Mouse (Mus musculus) ES-E14 (cell line): ENCODE measurements around the gene Gm7247. TPM values are rescaled to one million over a fixed set of nuclear protein-coding genes. Genes with fewer than 3 reads are reported as not detected.
"Not testable (repeated sequence)": the region's sequence is repeated elsewhere in the genome, so short reads cannot be mapped to it uniquely, and the experiment has no call there.

Experiments
- DNase-seq: peaks from one replicate; pipeline ENCODE4 v3.0.0-alpha.2; 2013; ENCODE audit warnings: low read depth, low spot score
- H3K27ac ChIP-seq: 2 replicates; pipeline ENCODE4 v1.5.1; 2012; ENCODE audit warnings: low read depth, mild to moderate bottlenecking, low read length, moderate library complexity, mixed read lengths; ENCODE audit not compliant: poor library complexity, insufficient read depth, severe bottlenecking
- H3K36me3 ChIP-seq: 2 replicates; pipeline ENCODE4 v1.6.1; 2012; ENCODE audit warnings: mild to moderate bottlenecking, low read length, moderate library complexity, mixed read lengths; ENCODE audit not compliant: control insufficient read depth, poor library complexity, insufficient read depth, severe bottlenecking
- H3K4me1 ChIP-seq, 2 experiments: fragments of 150-350 bp in 1 of 2; sonication (generic) in 1 of 2; 2 replicates each; pipeline ENCODE4 v1.6.1; 2012; ENCODE audit warnings: low read length in 2 of 2, mild to moderate bottlenecking in 1 of 2, mixed read lengths in 1 of 2; ENCODE audit not compliant: control insufficient read depth in 2 of 2, insufficient read depth in 2 of 2, poor library complexity in 1 of 2
- H3K4me3 ChIP-seq, 2 experiments: fragments of 150-350 bp in 1 of 2; sonication (generic) in 1 of 2; 2 replicates each; pipeline ENCODE4 v1.5.1; 2012; ENCODE audit warnings: low read length in 2 of 2, low read depth in 1 of 2, mild to moderate bottlenecking in 1 of 2, mixed read lengths in 1 of 2; ENCODE audit not compliant: insufficient read depth in 1 of 2, poor library complexity in 1 of 2, severe bottlenecking in 1 of 2
- H3K9ac ChIP-seq: 2 replicates; pipeline ENCODE4 v1.6.1; 2012; ENCODE audit warnings: low read depth, mild to moderate bottlenecking, low read length, mixed read lengths; ENCODE audit not compliant: poor library complexity, insufficient read depth, severe bottlenecking
- H3K9me3 ChIP-seq: fragments of 150-350 bp; sonication (generic); 2 replicates; pipeline ENCODE4 v1.6.1; 2012; ENCODE audit warnings: low read depth, mild to moderate bottlenecking, low read length; ENCODE audit not compliant: control insufficient read depth, insufficient read depth
- CHD2 ChIP-seq: IDR thresholded peaks from 2 replicates; pipeline ENCODE4 v1.6.1; 2014; ENCODE audit warnings: mild to moderate bottlenecking, low read depth, low read length, inconsistent platforms
- HCFC1 ChIP-seq: IDR thresholded peaks from 2 replicates; pipeline ENCODE4 v1.6.1; 2012; ENCODE audit warnings: low read length, inconsistent platforms, borderline replicate concordance; ENCODE audit not compliant: insufficient read depth
- MAFK ChIP-seq: IDR thresholded peaks from 2 replicates; pipeline ENCODE4 v1.6.1; 2014; ENCODE audit warnings: mild to moderate bottlenecking, low read depth, low read length, inconsistent platforms; ENCODE audit not compliant: insufficient read depth
- ZC3H11A ChIP-seq: IDR thresholded peaks from 2 replicates; pipeline ENCODE4 v1.6.1; 2012; ENCODE audit warnings: low read depth, mild to moderate bottlenecking, inconsistent platforms, low read length, borderline replicate concordance
- ZNF384 ChIP-seq: IDR thresholded peaks from 2 replicates; pipeline ENCODE4 v1.6.1; 2012; ENCODE audit warnings: low read depth, low read length, inconsistent platforms
- in situ Hi-C, 2 experiments: fragments of 600-800 bp; cut with MboI; formaldehyde crosslinking; loops; one replicate each; pipeline ENCODE4 v1.15.1; 2025; ENCODE audit warnings: low sequenced_read_pairs in 2 of 2, inconsistent platforms in 1 of 2; ENCODE audit not compliant: unreplicated experiment in 2 of 2
- total RNA-seq: library from RNA; depleted of rRNA; stranded (reverse); fragments of 300-350 nt; gene quantifications from 2 replicates; pipeline ENCODE4 v1.2.3, GENCODE M21; 2012

Gm7247 gene
- total RNA-seq, 1 experiment: not detected

DNA sequence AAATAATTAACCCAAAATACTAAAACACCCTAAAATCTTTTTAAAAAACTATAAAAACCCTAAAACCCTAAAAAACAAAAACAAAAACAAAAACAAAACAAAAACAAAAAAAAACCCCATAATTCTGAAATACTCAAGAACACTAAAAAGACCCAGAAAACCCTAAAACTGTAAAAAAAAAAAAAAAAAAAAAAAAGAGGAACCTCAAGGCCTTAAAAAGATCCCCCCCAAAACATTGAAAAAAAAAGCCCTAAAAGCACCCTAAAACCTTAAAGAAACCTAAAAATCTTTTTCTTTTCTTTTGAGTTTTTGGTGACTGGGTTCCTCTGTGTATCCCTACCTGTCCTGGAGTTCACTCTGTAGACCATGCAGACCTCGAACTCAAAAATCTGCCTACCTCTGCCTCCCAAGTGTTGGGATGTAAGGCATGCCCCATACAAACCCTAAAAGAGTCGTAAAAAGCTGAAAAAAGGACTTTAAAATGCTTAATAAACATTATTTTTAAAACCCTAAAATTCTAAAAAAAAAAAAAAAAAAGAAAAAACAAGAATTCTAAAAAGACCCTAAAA, 138.2 kb downstream of the Gm7247 start:
- no peaks in the 10 kb centered on the region for H3K4me1 ChIP-seq
- no peaks in the 10 kb centered on the region for H3K9me3 ChIP-seq
- TF ChIP-seq ZC3H11A: no peak
- TF ChIP-seq CHD2: no peak
- no peak for TF ChIP-seq MAFK
- no peak overlapping the region for H3K27ac ChIP-seq
- no peak overlapping the region for H3K4me3 ChIP-seq
- no peak for DNase-seq
- no peak overlapping the region for H3K9ac ChIP-seq
- in situ Hi-C loops: no loop called here
- H3K36me3 ChIP-seq: no peaks in the 10 kb centered on the region

DNA sequence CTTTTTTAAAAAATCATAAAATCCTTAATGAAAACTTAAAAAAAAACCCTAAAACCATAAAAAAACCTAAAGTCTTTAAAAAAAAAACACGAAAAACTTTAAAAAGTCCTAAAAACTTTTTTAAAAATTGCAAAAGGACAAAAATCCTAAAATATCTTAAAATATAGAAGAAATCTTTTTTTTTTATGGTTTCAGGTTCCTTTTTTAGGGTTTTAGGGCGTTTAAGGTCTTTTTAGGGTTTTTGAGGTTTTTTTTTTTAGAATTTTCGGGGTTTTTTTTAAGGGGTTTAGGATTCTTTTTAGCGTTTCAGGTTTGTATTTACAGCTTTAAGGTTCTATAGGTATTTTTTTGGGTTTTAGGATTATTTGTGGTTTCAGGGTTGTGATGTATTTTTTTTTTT, 138.9 kb downstream of the Gm7247 start:
- H3K36me3 ChIP-seq: no peaks in the 10 kb centered on the region
- TF ChIP-seq ZNF384 (no peak), HCFC1 (no peak), MAFK (no peak), CHD2 (no peak), ZC3H11A (no peak)
- no peak overlapping the region for H3K27ac ChIP-seq
- no peaks in the 10 kb centered on the region for H3K4me1 ChIP-seq
- H3K9me3 ChIP-seq: no peaks in the 10 kb centered on the region
- in situ Hi-C loops: no loop called here
- H3K4me3 ChIP-seq: no peak overlapping the region
- no peak overlapping the region for H3K9ac ChIP-seq
- no peak for DNase-seq

DNA sequence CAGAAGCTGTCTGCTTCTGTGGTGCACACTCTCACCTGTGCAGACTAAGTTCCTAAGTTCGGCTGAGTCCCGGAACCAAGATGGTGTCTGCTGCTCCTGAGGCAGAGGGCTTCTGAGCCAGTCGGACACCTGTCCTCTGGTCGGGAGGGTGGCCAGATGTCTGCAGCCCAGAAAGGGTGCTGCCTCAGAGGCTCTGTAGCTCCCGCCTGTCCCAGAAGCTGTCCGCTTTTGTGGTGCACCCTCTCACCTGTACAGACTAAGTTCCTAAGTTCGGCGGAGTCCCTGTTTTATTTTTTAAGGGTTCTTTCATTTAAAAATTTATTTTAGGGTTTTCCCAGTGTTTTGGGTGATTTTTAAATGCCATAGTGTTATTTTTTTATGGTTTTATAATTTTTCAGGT, 145.9 kb downstream of the Gm7247 start:
- Histone ChIP-seq H3K9ac (no peak overlapping the region), H3K9me3 (no peaks in the 10 kb centered on the region), H3K4me1 (no peaks in the 10 kb centered on the region), H3K36me3 (no peaks in the 10 kb centered on the region), H3K4me3 (no peak overlapping the region), H3K27ac (no peak overlapping the region)
- in situ Hi-C loops: no loop called here
- no peak for DNase-seq
- no peak for TF ChIP-seq CHD2
- TF ChIP-seq MAFK: no peak
- TF ChIP-seq ZNF384: no peak
- no peak for TF ChIP-seq ZC3H11A
- no peak for TF ChIP-seq HCFC1

DNA sequence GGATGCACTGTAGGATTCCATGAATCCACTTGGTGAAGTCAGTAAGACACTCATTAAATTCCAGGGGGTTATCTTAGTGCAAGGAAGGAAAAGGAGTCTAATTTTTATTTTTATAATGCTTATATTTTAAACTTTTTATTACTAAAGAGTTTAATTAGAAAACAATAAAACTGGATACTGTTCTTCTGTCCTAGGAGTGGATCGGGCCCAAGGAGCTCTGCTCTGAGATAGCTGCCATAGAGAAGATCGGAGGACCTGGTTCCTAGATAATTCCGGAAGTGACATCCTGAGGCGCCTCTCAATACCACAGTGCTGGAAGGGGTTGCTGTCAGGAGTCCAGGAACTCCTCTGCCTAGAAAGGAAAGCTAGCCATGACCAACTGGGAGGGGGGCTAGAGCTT, 190.9 kb downstream of the Gm7247 start, which contains the start of gene Gm5622:
Gm5622 (plus strand) TSS at position 301 of the 400 bp plus-strand sequence.
- Histone ChIP-seq H3K9ac (no peak within 1 kb of the TSS), H3K27ac (no peak within 1 kb of the TSS), H3K4me3 (no peak within 1 kb of the TSS), H3K36me3 (no peaks in the 10 kb centered on the region), H3K4me1 (no peaks in the 10 kb centered on the region), H3K9me3 (no peaks in the 10 kb centered on the region)
- TF ChIP-seq HCFC1: no peak
- TF ChIP-seq MAFK: no peak
- TF ChIP-seq ZNF384: no peak
- no peak for TF ChIP-seq CHD2
- TF ChIP-seq ZC3H11A: no peak
- DNase-seq: no peak
- in situ Hi-C loops: no loop called here

DNA sequence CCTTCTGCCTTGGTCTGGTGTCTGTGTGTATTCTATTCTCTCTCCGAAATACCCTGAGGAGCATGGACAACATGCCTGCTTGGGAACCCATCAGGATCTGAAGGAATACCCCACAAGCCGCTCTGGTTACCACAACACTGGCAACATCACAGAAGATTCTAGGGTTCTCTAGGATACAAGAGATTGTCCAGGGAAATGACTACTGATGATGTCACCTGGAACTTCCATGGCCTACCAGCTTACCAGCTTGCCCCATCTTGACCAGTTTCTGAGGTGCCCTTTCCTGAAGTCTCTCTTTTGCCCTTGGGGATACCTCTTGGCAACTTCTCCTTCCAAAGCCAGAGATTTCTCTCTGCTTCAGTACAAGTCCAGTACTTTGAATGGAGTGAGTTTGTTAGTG, 212.4 kb downstream of the Gm7247 start, which contains the start of gene Gm17175:
Gm17175 (minus strand) TSS at position 101 of the 400 bp plus-strand sequence.
- H3K9me3 ChIP-seq, DNase-seq, H3K9ac ChIP-seq, H3K4me3 ChIP-seq, in situ Hi-C loops, H3K36me3 ChIP-seq, H3K27ac ChIP-seq, H3K4me1 ChIP-seq: not testable (repeated sequence)

DNA sequence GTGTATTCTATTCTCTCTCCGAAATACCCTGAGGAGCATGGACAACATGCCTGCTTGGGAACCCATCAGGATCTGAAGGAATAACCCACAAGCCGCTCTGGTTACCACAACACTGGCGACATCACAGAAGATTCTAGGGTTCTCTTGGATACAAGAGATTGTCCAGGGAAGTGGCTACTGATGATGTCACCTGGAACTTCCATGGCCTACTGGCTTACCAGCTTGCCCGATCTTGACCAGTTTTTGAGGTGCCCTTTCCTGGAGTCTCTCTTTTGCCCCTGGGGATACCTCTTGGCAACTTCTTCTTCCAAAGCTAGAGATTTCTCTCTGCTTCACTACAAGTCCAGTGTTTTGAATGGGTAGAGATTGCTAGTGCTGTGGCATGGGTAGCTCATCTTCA, 230.5 kb downstream of the Gm7247 start, which contains the start of gene Gm17174:
Gm17174 (minus strand) TSS at position 101 of the 400 bp plus-strand sequence.
- DNase-seq, H3K4me1 ChIP-seq, H3K9me3 ChIP-seq, H3K36me3 ChIP-seq, H3K27ac ChIP-seq, H3K4me3 ChIP-seq, H3K9ac ChIP-seq: not testable (repeated sequence)
- in situ Hi-C loops: loop anchor here (10.0 to 25.0 kb wide), 3 partner anchors 93 to 123 kb away; partner anchors contain the start of genes Gm17079 (in 1 of the 2) and Gm5800 (in 1 of the 2)
